ENCODE assay signal across 10 mouse cellular contexts in the genomic region with DNA sequence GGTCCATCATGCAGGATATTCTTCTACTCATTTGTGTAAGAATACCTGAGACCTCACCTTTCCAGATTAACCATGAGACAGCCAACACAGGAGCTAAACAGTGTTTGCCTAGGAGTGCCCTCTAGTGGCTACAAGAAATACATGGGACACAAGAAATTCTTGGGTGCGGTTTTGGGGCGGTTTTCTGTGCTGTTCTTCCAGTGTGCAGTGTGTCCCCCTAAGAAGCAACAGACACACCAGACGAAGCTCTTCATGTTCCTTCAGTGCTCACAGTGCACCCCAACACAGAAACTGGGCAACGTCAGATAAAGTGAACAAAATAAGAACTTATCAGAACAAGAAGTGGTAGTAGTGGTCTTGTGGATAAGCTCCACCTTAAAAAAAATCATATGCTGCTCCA. TPM values are rescaled to one million over a fixed set of nuclear protein-coding genes. Genes with fewer than 3 reads are reported as not detected.
DNase-seq lines count a peak whose midpoint lies in the region; ATAC-seq lines count a peak whose summit lies in the region.
"Had no signal": no experiment of that assay in that cellular context is flagged by ENCODE, and none has a peak within 500 bp of the region (broad histone marks: within the 10 kb centered on the region; RNA-seq: fewer than 3 reads in every experiment).

No protein-coding gene starts in this region.

- H3K9me3 ChIP-seq in hindbrain, embryonic 16.5 days (ENCODE audit: control insufficient read depth, low read length), result no peaks in the 10 kb centered on the region
- no peaks in the 10 kb centered on the region for H3K9me3 ChIP-seq in hindbrain, embryonic 13.5 days
- H3K9me3 ChIP-seq in heart, embryonic 13.5 days, result no peaks in the 10 kb centered on the region
- H3K9me3 ChIP-seq: neural tube, embryonic 13.5 days had no signal

- no peak overlapping the region for H3K27ac ChIP-seq in hindbrain, embryonic 16.5 days (ENCODE audit: low read depth, low read length)
- no peak overlapping the region for H3K27ac ChIP-seq in hindbrain, embryonic 13.5 days
- no peak overlapping the region for H3K27ac ChIP-seq in heart, embryonic 13.5 days (replicated peaks)
- H3K27ac ChIP-seq: neural tube, embryonic 13.5 days had no signal

- DNase-seq in CD8-positive naive resting alpha-beta T cell, adult 2 months (ENCODE audit: low read depth in 2 of 2, low spot score in 2 of 2), result peak; percentile 27 to 32
- peak; percentile 69 for DNase-seq in brain, adult 2 months (ENCODE audit: low read depth, low spot score)
- peak; percentile 45 for DNase-seq in lung, postnatal 25 days (ENCODE audit: low spot score)
- no peak for DNase-seq in urinary bladder, adult 2 months (ENCODE audit: low spot score)
- DNase-seq in right cerebral cortex, postnatal 36 days (ENCODE audit: low spot score in 2 of 2), result no peak

- H3K4me3 ChIP-seq in hindbrain, embryonic 16.5 days (ENCODE audit: low read length), result no peak overlapping the region
- H3K4me3 ChIP-seq in hindbrain, embryonic 13.5 days, result no peak overlapping the region
- no peak overlapping the region for H3K4me3 ChIP-seq in heart, embryonic 13.5 days
- H3K4me3 ChIP-seq: neural tube, embryonic 13.5 days had no signal

- H3K4me1 ChIP-seq in hindbrain, embryonic 16.5 days (ENCODE audit: control insufficient read depth, insufficient read depth, low read depth, low read length), result no peaks in the 10 kb centered on the region
- no peaks in the 10 kb centered on the region for H3K4me1 ChIP-seq in hindbrain, embryonic 13.5 days (replicated peaks)
- H3K4me1 ChIP-seq in heart, embryonic 13.5 days, result no peaks in the 10 kb centered on the region
- H3K4me1 ChIP-seq: neural tube, embryonic 13.5 days had no signal

- H3K4me2 ChIP-seq in hindbrain, embryonic 16.5 days (ENCODE audit: low read length), result 0 out of 2 replicates have a peak overlapping the region, but pooled peaks have one; percentile 25
- no peak overlapping the region for H3K4me2 ChIP-seq in hindbrain, embryonic 13.5 days
- peak overlapping the region; percentile 38; the same call in 1 of the 2 replicates for H3K4me2 ChIP-seq in heart, embryonic 13.5 days
- H3K4me2 ChIP-seq: neural tube, embryonic 13.5 days had no signal

- no peak for ATAC-seq in hindbrain, embryonic 16.5 days
- no peak for ATAC-seq in hindbrain, embryonic 13.5 days (ENCODE audit: low FRiP score)
- ATAC-seq in heart, embryonic 13.5 days (ENCODE audit: extremely low read depth, insufficient number of reproducible peaks, low FRiP score, low TSS enrichment), result no peak

- no peaks in the 10 kb centered on the region for H3K36me3 ChIP-seq in hindbrain, embryonic 16.5 days (ENCODE audit: control insufficient read depth, insufficient read depth, low read length)
- H3K36me3 ChIP-seq in hindbrain, embryonic 13.5 days, result no peaks in the 10 kb centered on the region
- no peaks in the 10 kb centered on the region for H3K36me3 ChIP-seq in heart, embryonic 13.5 days
- H3K36me3 ChIP-seq: neural tube, embryonic 13.5 days had no signal

- H3K9ac ChIP-seq in hindbrain, embryonic 16.5 days (ENCODE audit: low read depth, low read length), result no peak overlapping the region
- H3K9ac ChIP-seq in hindbrain, embryonic 13.5 days, result no peak overlapping the region
- no peak overlapping the region for H3K9ac ChIP-seq in heart, embryonic 13.5 days
- H3K9ac ChIP-seq: neural tube, embryonic 13.5 days had no signal

- no peaks in the 10 kb centered on the region for H3K27me3 ChIP-seq in hindbrain, embryonic 16.5 days (replicated peaks; ENCODE audit: control insufficient read depth, insufficient read depth, low read length)
- H3K27me3 ChIP-seq in hindbrain, embryonic 13.5 days, result 0 out of 2 replicates have a peak, but pooled peaks cover 4% of the 10 kb centered on the region
- peaks cover 19% of the 10 kb centered on the region; the same call in 1 of the 2 replicates for H3K27me3 ChIP-seq in heart, embryonic 13.5 days (replicated peaks)
- H3K27me3 ChIP-seq: neural tube, embryonic 13.5 days had no signal

- WGBS in hindbrain, embryonic 16.5 days, result 9% methylated on average over 4 of the region's 4 CpGs
- WGBS in hindbrain, embryonic 13.5 days, result 11% methylated on average over 4 of the region's 4 CpGs
- 6% methylated on average over 4 of the region's 4 CpGs for WGBS in heart, embryonic 13.5 days

RNA-seq across cellular contexts. Expression of a gene that starts 11.4 kb away (rescaled TPM):
- not detected in 2 replicates for polyA plus RNA-seq in hindbrain, embryonic 16.5 days (2015; fragmentation: Nextera tagmentation; extraction: Ambion mirVana)
- 0.08 and 0.13 TPM in 2 replicates for polyA plus RNA-seq in hindbrain, embryonic 13.5 days (2015; fragmentation: Nextera tagmentation; extraction: Ambion mirVana)
- not detected in 2 replicates for polyA plus RNA-seq in heart, embryonic 13.5 days (2015; fragmentation: Nextera tagmentation; extraction: Ambion mirVana)
- polyA plus RNA-seq in urinary bladder, adult 2 months (2012; rRNA removed), result 0.28 and 0.33 TPM in 2 replicates
- polyA plus RNA-seq: gonadal fat pad, adult 2 months; neural tube, embryonic 13.5 days had no signal

RNA-seq across cellular contexts. Expression of a gene that starts 18.9 kb away (rescaled TPM):
- polyA plus RNA-seq in hindbrain, embryonic 16.5 days (2015; fragmentation: Nextera tagmentation; extraction: Ambion mirVana), result 11.8 and 16.4 TPM in 2 replicates
- 3.3 and 4.8 TPM in 2 replicates for polyA plus RNA-seq in hindbrain, embryonic 13.5 days (2015; fragmentation: Nextera tagmentation; extraction: Ambion mirVana)
- polyA plus RNA-seq in heart, embryonic 13.5 days (2015; fragmentation: Nextera tagmentation; extraction: Ambion mirVana), result 5.6 and 6.0 TPM in 2 replicates
- polyA plus RNA-seq in urinary bladder, adult 2 months (2012; rRNA removed), result 159 and 184 TPM in 2 replicates

Comparison
In these comparisons a context has a peak if more than half of its experiments do, and no peak if none do; other contexts are left out.
1. DNase-seq: peak in CD8-positive naive resting alpha-beta T cell, adult 2 months (2 of 2), brain, adult 2 months (single experiment) and lung, postnatal 25 days (single experiment); none in urinary bladder, adult 2 months (single experiment) and right cerebral cortex, postnatal 36 days (0 of 2).